Mouse (Mus musculus): ENCODE results near the gene Slc25a14. TPM values are rescaled to one million over a fixed set of nuclear protein-coding genes. Genes with fewer than 3 reads are reported as not detected.

Slc25a14 gene
- total RNA-seq, 2 experiments from 2014 or later: 55.3 to 57.7 TPM

Small RNA genes lying within 50 kb of the gene (microRNA-seq; reads per million reads assigned to microRNA genes)
- gene Gm27828: 0 reads per million in 2 experiments

Other genes starting within 250 kb of the Slc25a14 start
- under 1 TPM; 0.89 to 0.99 TPM for gene Elf4, start 160.3 kb upstream of the Slc25a14 start, total RNA-seq (2021)
- 10 to 100 TPM; 22.7 to 28.3 TPM for gene Aifm1, start 109.8 kb upstream of the Slc25a14 start, total RNA-seq (2021)
- gene Rab33a, start 104.1 kb upstream of the Slc25a14 start, total RNA-seq (2021): 10 to 100 TPM; 18.3 to 21.5 TPM
- gene Zfp280c, start 28.9 kb upstream of the Slc25a14 start, total RNA-seq (2021): 10 to 100 TPM; 17.5 to 19.8 TPM
- not detected for gene Gpr119, start 51.1 kb downstream of the Slc25a14 start, total RNA-seq (2021)
- gene Rbmx2, start 71.6 kb downstream of the Slc25a14 start, total RNA-seq (2021): 1 to 10 TPM; 3.9 to 5.8 TPM